Mouse (Mus musculus) ES-Bruce4 (cell line): ENCODE results near the gene Tgfbr3. TPM values are rescaled to one million over a fixed set of nuclear protein-coding genes. Genes with fewer than 3 reads are reported as not detected.

Source experiments
- H3K27ac ChIP-seq: 2 replicates; pipeline ENCODE4 v1.5.1; 2012; ENCODE audit warnings: low read length, inconsistent platforms; ENCODE audit not compliant: insufficient read depth
- H3K27me3 ChIP-seq: 2 replicates; pipeline ENCODE4 v1.6.1; 2012; ENCODE audit warnings: mild to moderate bottlenecking, low read length, inconsistent platforms; ENCODE audit not compliant: control insufficient read depth, poor library complexity, insufficient read depth, severe bottlenecking
- H3K36me3 ChIP-seq: 2 replicates; pipeline ENCODE4 v1.6.1; 2012; ENCODE audit warnings: inconsistent platforms, mild to moderate bottlenecking, low read length, moderate library complexity; ENCODE audit not compliant: control insufficient read depth, poor library complexity, insufficient read depth, severe bottlenecking
- H3K4me1 ChIP-seq: one replicate; pipeline ENCODE4 v1.8.1; 2011; ENCODE audit warnings: low read length; ENCODE audit not compliant: control insufficient read depth, insufficient read depth
- H3K4me3 ChIP-seq: 2 replicates; pipeline ENCODE4 v1.5.1; 2011; ENCODE audit warnings: low read depth, mild to moderate bottlenecking, low read length
- H3K9ac ChIP-seq: 2 replicates; pipeline ENCODE4 v1.6.1; 2012; ENCODE audit warnings: low read depth, mild to moderate bottlenecking, inconsistent platforms; ENCODE audit not compliant: poor library complexity, severe bottlenecking
- H3K9me3 ChIP-seq: replicated peaks from 2 replicates; pipeline ENCODE4 v1.6.1; 2012; ENCODE audit warnings: mild to moderate bottlenecking, low read length, inconsistent platforms; ENCODE audit not compliant: control insufficient read depth, poor library complexity, insufficient read depth, severe bottlenecking
- CTCF ChIP-seq: IDR thresholded peaks from one replicate; pipeline ENCODE4 v1.8.1; 2011; ENCODE audit warnings: low read depth, low read length
- EP300 ChIP-seq: IDR thresholded peaks from 2 replicates; pipeline ENCODE4 v1.6.1; 2011; ENCODE audit warnings: low read depth, low read length; ENCODE audit not compliant: insufficient read depth
- POLR2A ChIP-seq: IDR thresholded peaks from one replicate; pipeline ENCODE4 v1.8.1; 2011; ENCODE audit warnings: low read length; ENCODE audit not compliant: insufficient read depth
- polyA plus RNA-seq: library from polyadenylated mRNA; stranded (reverse); fragments of >200 nt; gene quantifications from 2 replicates; pipeline ENCODE4 v1.2.4, GENCODE M21; 2011; ENCODE audit warnings: low read depth; ENCODE audit not compliant: missing spikeins, insufficient read depth, insufficient read length

Gene Tgfbr3
- polyA plus RNA-seq, 1 experiment = 8.8 TPM

GRCm38 (mm10) chr5:107268121-107269005 is 21.1 kb downstream of the Tgfbr3 start:
- Histone ChIP-seq H3K4me3 (no peak overlapping the region), H3K9ac (no peak overlapping the region), H3K9me3 (no peaks in the 10 kb centered on the region), H3K36me3 (no peaks in the 10 kb centered on the region), H3K27me3 (no peaks in the 10 kb centered on the region), H3K4me1 (no peaks in the 10 kb centered on the region), H3K27ac (no peak overlapping the region)
- TF ChIP-seq EP300 = no peak
- no peak for TF ChIP-seq CTCF
- TF ChIP-seq POLR2A = no peak

- no peak for TF ChIP-seq EP300
- no peak for TF ChIP-seq CTCF
- TF ChIP-seq POLR2A = no peak
- no peak overlapping the region for H3K27ac ChIP-seq
- H3K4me1 ChIP-seq = no peaks in the 10 kb centered on the region
- H3K9ac ChIP-seq = no peak overlapping the region
- no peaks in the 10 kb centered on the region for H3K27me3 ChIP-seq
- no peaks in the 10 kb centered on the region for H3K9me3 ChIP-seq
- H3K4me3 ChIP-seq = no peak overlapping the region
- no peaks in the 10 kb centered on the region for H3K36me3 ChIP-seq
Measured at GRCm38 (mm10) chr5:107266566-107266965, 22.9 kb downstream of the Tgfbr3 start.

- no peak overlapping the region for H3K27ac ChIP-seq
- no peaks in the 10 kb centered on the region for H3K4me1 ChIP-seq
- no peaks in the 10 kb centered on the region for H3K36me3 ChIP-seq
- no peak overlapping the region for H3K9ac ChIP-seq
- no peak overlapping the region for H3K4me3 ChIP-seq
- no peaks in the 10 kb centered on the region for H3K9me3 ChIP-seq
- H3K27me3 ChIP-seq = no peaks in the 10 kb centered on the region
- TF ChIP-seq POLR2A (no peak), EP300 (no peak), CTCF (no peak)
Measured at GRCm38 (mm10) chr5:107264426-107265360, 24.7 kb downstream of the Tgfbr3 start.

GRCm38 (mm10) chr5:107263836-107264235 is 25.6 kb downstream of the Tgfbr3 start:
- H3K4me1 ChIP-seq = no peaks in the 10 kb centered on the region
- H3K27ac ChIP-seq = no peak overlapping the region
- no peaks in the 10 kb centered on the region for H3K36me3 ChIP-seq
- no peaks in the 10 kb centered on the region for H3K27me3 ChIP-seq
- TF ChIP-seq CTCF = no peak
- TF ChIP-seq POLR2A = no peak
- no peak for TF ChIP-seq EP300
- no peak overlapping the region for H3K9ac ChIP-seq
- H3K4me3 ChIP-seq = no peak overlapping the region
- H3K9me3 ChIP-seq = no peaks in the 10 kb centered on the region

GRCm38 (mm10) chr5:107261930-107262329 is 27.5 kb downstream of the Tgfbr3 start:
- no peaks in the 10 kb centered on the region for H3K4me1 ChIP-seq
- TF ChIP-seq CTCF = no peak
- TF ChIP-seq POLR2A = no peak
- TF ChIP-seq EP300 = no peak
- no peak overlapping the region for H3K4me3 ChIP-seq
- H3K9ac ChIP-seq = no peak overlapping the region
- H3K27ac ChIP-seq = no peak overlapping the region
- no peaks in the 10 kb centered on the region for H3K9me3 ChIP-seq
- H3K27me3 ChIP-seq = no peaks in the 10 kb centered on the region
- H3K36me3 ChIP-seq = no peaks in the 10 kb centered on the region
